Mouse (Mus musculus): Measurements from ENCODE around the gene Cdc42bpg. TPM values are rescaled to one million over a fixed set of nuclear protein-coding genes. Genes with fewer than 3 reads are reported as not detected.
A peak's percentile ranks its signal among the peaks of the same experiment; 100 is the strongest.

Cdc42bpg gene
- polyA plus RNA-seq, 1 experiment from 2014 or later, result 0.95 TPM

GRCm38 (mm10) chr19:6343066-6343925, 37.0 kb downstream of the Cdc42bpg start:
- no peak for ATAC-seq (ENCODE audit: insufficient number of reproducible peaks, insufficient read depth, low FRiP score, low TSS enrichment)
- H3K36me3 ChIP-seq, result peaks cover 61% of the 10 kb centered on the region

GRCm38 (mm10) chr19:6343996-6344395, 37.7 kb downstream of the Cdc42bpg start:
- no peak overlapping the region for H3K9ac ChIP-seq
- peaks cover 12% of the 10 kb centered on the region for H3K4me1 ChIP-seq
- peaks cover 54% of the 10 kb centered on the region for H3K36me3 ChIP-seq
- no peak for ATAC-seq (ENCODE audit: insufficient number of reproducible peaks, insufficient read depth, low FRiP score, low TSS enrichment)
- WGBS, result 90% methylated on average over 5 of the region's 5 CpGs
- no peaks in the 10 kb centered on the region for H3K27me3 ChIP-seq
- no peak overlapping the region for H3K4me3 ChIP-seq
- H3K4me2 ChIP-seq (replicated peaks), result no peak overlapping the region
- H3K27ac ChIP-seq, result no peak overlapping the region
- no peaks in the 10 kb centered on the region for H3K9me3 ChIP-seq

More at GRCm38 (mm10) chr19:6343066-6343925, 37.0 kb downstream of the Cdc42bpg start:
- H3K27ac ChIP-seq, result no peak overlapping the region
- H3K4me1 ChIP-seq, result peaks cover 7% of the 10 kb centered on the region; the same call in 1 of the 2 replicates
- H3K27me3 ChIP-seq, result no peaks in the 10 kb centered on the region
- no peak overlapping the region for H3K4me3 ChIP-seq
- no peaks in the 10 kb centered on the region for H3K9me3 ChIP-seq
- no peak overlapping the region for H3K4me2 ChIP-seq (replicated peaks)
- no peak overlapping the region for H3K9ac ChIP-seq
- 87% methylated on average over 19 of the region's 19 CpGs for WGBS

GRCm38 (mm10) chr19:6346023-6346422, 39.8 kb downstream of the Cdc42bpg start:
- Histone ChIP-seq H3K9ac (no peak overlapping the region), H3K36me3 (peaks cover 43% of the 10 kb centered on the region), H3K4me1 (peaks cover 12% of the 10 kb centered on the region), H3K9me3 (no peaks in the 10 kb centered on the region), H3K27ac (no peak overlapping the region), H3K4me2 (replicated peaks) (no peak overlapping the region), H3K27me3 (no peaks in the 10 kb centered on the region), H3K4me3 (no peak overlapping the region)
- 92% methylated on average over 5 of the region's 5 CpGs for WGBS
- no peak for ATAC-seq (ENCODE audit: insufficient number of reproducible peaks, insufficient read depth, low FRiP score, low TSS enrichment)

- H3K9ac ChIP-seq, result no peak overlapping the region
- no peak overlapping the region for H3K4me3 ChIP-seq
- no peaks in the 10 kb centered on the region for H3K9me3 ChIP-seq
- H3K27ac ChIP-seq, result no peak overlapping the region
- ATAC-seq (ENCODE audit: insufficient number of reproducible peaks, insufficient read depth, low FRiP score, low TSS enrichment), result no peak
- H3K27me3 ChIP-seq, result no peaks in the 10 kb centered on the region
- H3K4me2 ChIP-seq (replicated peaks), result no peak overlapping the region
- WGBS, result 89% methylated on average over 10 of the region's 10 CpGs
- peaks cover 43% of the 10 kb centered on the region for H3K36me3 ChIP-seq
- peaks cover 18% of the 10 kb centered on the region for H3K4me1 ChIP-seq
Observed at GRCm38 (mm10) chr19:6346661-6347060, 40.4 kb downstream of the Cdc42bpg start.

- no peak overlapping the region for H3K4me2 ChIP-seq (replicated peaks)
- H3K27ac ChIP-seq, result no peak overlapping the region
- ATAC-seq (ENCODE audit: insufficient number of reproducible peaks, insufficient read depth, low FRiP score, low TSS enrichment), result no peak
- peaks cover 18% of the 10 kb centered on the region for H3K4me1 ChIP-seq
- no peaks in the 10 kb centered on the region for H3K27me3 ChIP-seq
- H3K36me3 ChIP-seq, result peaks cover 44% of the 10 kb centered on the region
- H3K4me3 ChIP-seq, result no peak overlapping the region
- H3K9ac ChIP-seq, result no peak overlapping the region
- no peaks in the 10 kb centered on the region for H3K9me3 ChIP-seq
- 87% methylated on average over 4 of the region's 4 CpGs for WGBS
Observed at GRCm38 (mm10) chr19:6347615-6348014, 41.4 kb downstream of the Cdc42bpg start.

- no peak overlapping the region for H3K4me3 ChIP-seq
- peak overlapping the region; percentile 54; the same call in 1 of the 2 replicates for H3K27ac ChIP-seq
- no peak overlapping the region for H3K4me2 ChIP-seq (replicated peaks)
- H3K27me3 ChIP-seq, result no peaks in the 10 kb centered on the region
- WGBS, result 48% methylated on average over 9 of the region's 9 CpGs
- ATAC-seq (ENCODE audit: insufficient number of reproducible peaks, insufficient read depth, low FRiP score, low TSS enrichment), result no peak
- H3K9me3 ChIP-seq, result no peaks in the 10 kb centered on the region
- H3K4me1 ChIP-seq, result peaks cover 18% of the 10 kb centered on the region
- H3K9ac ChIP-seq, result no peak overlapping the region
- H3K36me3 ChIP-seq, result peaks cover 54% of the 10 kb centered on the region
Observed at GRCm38 (mm10) chr19:6348717-6349116, 42.5 kb downstream of the Cdc42bpg start.

- 17% methylated on average over 14 of the region's 14 CpGs for WGBS
- Histone ChIP-seq H3K9ac (0 out of 2 replicates have a peak overlapping the region, but pooled peaks have one; percentile 7), H3K4me3 (no peak overlapping the region), H3K9me3 (no peaks in the 10 kb centered on the region), H3K36me3 (peaks cover 50% of the 10 kb centered on the region), H3K27me3 (no peaks in the 10 kb centered on the region), H3K27ac (peak overlapping the region; percentile 46; the same call in 1 of the 2 replicates), H3K4me1 (peaks cover 18% of the 10 kb centered on the region), H3K4me2 (replicated peaks) (no peak overlapping the region)
- no peak for ATAC-seq (ENCODE audit: insufficient number of reproducible peaks, insufficient read depth, low FRiP score, low TSS enrichment)
Observed at GRCm38 (mm10) chr19:6349215-6349983, 43.1 kb downstream of the Cdc42bpg start.

- H3K27ac ChIP-seq, result no peak overlapping the region
- WGBS, result 66% methylated on average over 14 of the region's 14 CpGs
Observed at GRCm38 (mm10) chr19:6351431-6352106, 45.3 kb downstream of the Cdc42bpg start.

GRCm38 (mm10) chr19:6352107-6352505, 45.9 kb downstream of the Cdc42bpg start:
- no peak for ATAC-seq (ENCODE audit: insufficient number of reproducible peaks, insufficient read depth, low FRiP score, low TSS enrichment)
- Histone ChIP-seq H3K27ac (no peak overlapping the region), H3K4me1 (peaks cover 18% of the 10 kb centered on the region), H3K9ac (no peak overlapping the region), H3K4me2 (replicated peaks) (no peak overlapping the region), H3K9me3 (no peaks in the 10 kb centered on the region), H3K4me3 (no peak overlapping the region), H3K27me3 (no peaks in the 10 kb centered on the region), H3K36me3 (peaks cover 24% of the 10 kb centered on the region; the same call in 1 of the 2 replicates)
- WGBS, result 81% methylated on average over 2 of the region's 2 CpGs

More at GRCm38 (mm10) chr19:6351431-6352106, 45.3 kb downstream of the Cdc42bpg start:
- 0 out of 2 replicates have a peak overlapping the region, but pooled peaks have one; percentile 7 for H3K9ac ChIP-seq
- peaks cover 30% of the 10 kb centered on the region for H3K36me3 ChIP-seq
- no peaks in the 10 kb centered on the region for H3K27me3 ChIP-seq
- H3K4me2 ChIP-seq (replicated peaks), result no peak overlapping the region
- no peaks in the 10 kb centered on the region for H3K9me3 ChIP-seq
- peaks cover 18% of the 10 kb centered on the region for H3K4me1 ChIP-seq
- ATAC-seq (ENCODE audit: insufficient number of reproducible peaks, insufficient read depth, low FRiP score, low TSS enrichment), result no peak
- no peak overlapping the region for H3K4me3 ChIP-seq

- H3K27ac ChIP-seq, result no peak overlapping the region
- H3K9ac ChIP-seq, result no peak overlapping the region
- no peak overlapping the region for H3K4me3 ChIP-seq
- no peak for ATAC-seq (ENCODE audit: insufficient number of reproducible peaks, insufficient read depth, low FRiP score, low TSS enrichment)
- 79% methylated on average over 7 of the region's 7 CpGs for WGBS
- no peaks in the 10 kb centered on the region for H3K9me3 ChIP-seq
- peaks cover 13% of the 10 kb centered on the region for H3K4me1 ChIP-seq
- H3K27me3 ChIP-seq, result no peaks in the 10 kb centered on the region
- H3K4me2 ChIP-seq (replicated peaks), result no peak overlapping the region
- peaks cover 18% of the 10 kb centered on the region; the same call in 1 of the 2 replicates for H3K36me3 ChIP-seq
Observed at GRCm38 (mm10) chr19:6354030-6354429, 47.8 kb downstream of the Cdc42bpg start.

GRCm38 (mm10) chr19:6361291-6361690, 55.0 kb downstream of the Cdc42bpg start:
- peaks cover 18% of the 10 kb centered on the region for H3K4me1 ChIP-seq
- WGBS, result 92% methylated on average over 3 of the region's 3 CpGs
- H3K9me3 ChIP-seq, result no peaks in the 10 kb centered on the region
- no peak overlapping the region for H3K9ac ChIP-seq
- no peak overlapping the region for H3K4me2 ChIP-seq (replicated peaks)
- H3K4me3 ChIP-seq, result no peak overlapping the region
- peaks cover 9% of the 10 kb centered on the region for H3K36me3 ChIP-seq
- no peaks in the 10 kb centered on the region for H3K27me3 ChIP-seq
- ATAC-seq (ENCODE audit: insufficient number of reproducible peaks, insufficient read depth, low FRiP score, low TSS enrichment), result no peak
- no peak overlapping the region for H3K27ac ChIP-seq

Data from embryonic facial prominence, embryonic 12.5 days (tissue).